Mouse (Mus musculus): Measurements from ENCODE around the gene Rhbdl1.

DNA sequence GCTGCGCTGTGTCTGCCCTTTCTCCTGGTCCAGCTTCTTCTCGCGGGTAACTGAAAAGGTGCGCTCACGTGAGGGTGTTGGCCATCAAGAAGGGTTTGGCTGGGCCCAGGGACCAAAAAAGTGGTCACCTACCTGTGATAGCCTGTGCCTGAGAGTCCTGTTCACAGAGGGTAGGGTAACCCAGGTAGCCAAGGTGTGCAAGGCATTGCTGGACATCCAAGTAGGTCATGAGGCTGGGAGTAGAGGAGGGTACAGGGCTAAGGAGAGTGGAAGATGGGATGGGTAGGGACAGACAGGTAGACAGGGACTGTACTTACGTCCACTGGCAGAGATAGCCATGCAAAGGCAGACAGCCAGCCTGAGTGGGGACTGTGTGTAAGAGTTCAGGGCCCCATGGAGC is 3.4 kb upstream of the Rhbdl1 start:
- no peak for TF ChIP-seq CTCF (IDR thresholded peaks at IDR 0.05)
- no peak for TF ChIP-seq EP300 (IDR thresholded peaks at IDR 0.05)

Data from lung, postnatal 0 days (tissue).